Mouse (Mus musculus) left cerebral cortex, adult 2 months (tissue): ENCODE measurements at regions not wholly inside any gene's neighbourhood (a gene's known extent, or its start where the extent isn't known, plus 50 kb on each side); places are given as distances from the start of the nearest gene placed in this dataset.
A peak's percentile ranks its signal among the peaks of the same experiment; 100 is the strongest.

Experiments used
- DNase-seq, 2 experiments: peaks; one replicate each; pipeline ENCODE4 v3.0.0; 2021 to 2022; ENCODE audit warnings: low spot score in 2 of 2, mixed read lengths in 1 of 2; ENCODE audit errors: extremely low spot score in 1 of 2
- H3K27ac ChIP-seq: fragments of 200-600 bp; 2 replicates; pipeline ENCODE4 v1.8.1; 2022
- H3K4me3 ChIP-seq: fragments of 200-600 bp; 2 replicates; pipeline ENCODE4 v1.8.1; 2022
- CTCF ChIP-seq: fragments of 200-600 bp; IDR thresholded peaks from 2 replicates; pipeline ENCODE4 v1.8.1; 2022; ENCODE audit warnings: antibody characterized with exemption, mild to moderate bottlenecking, moderate library complexity
- intact Hi-C: fragments of 180-260 bp; cut with DNase I; formaldehyde crosslinking; loops from one replicate; pipeline ENCODE4 v1.15.1; 2025

GRCm38 (mm10) chr10:12107001-12107418, 762.2 kb downstream of the Utrn start:
- DNase-seq = no peak
- intact Hi-C loops = no loop called here

GRCm38 (mm10) chr10:12111720-12112119, 757.4 kb downstream of the Utrn start:
- no peak for TF ChIP-seq CTCF
- Histone ChIP-seq H3K27ac (no peak overlapping the region), H3K4me3 (no peak overlapping the region)
- intact Hi-C loops = no loop called here
- no peak for DNase-seq

More at GRCm38 (mm10) chr10:12107001-12107418, 762.2 kb downstream of the Utrn start:
- Histone ChIP-seq H3K27ac (no peak overlapping the region), H3K4me3 (no peak overlapping the region)
- TF ChIP-seq CTCF = no peak

- Histone ChIP-seq H3K27ac (no peak overlapping the region), H3K4me3 (no peak overlapping the region)
- DNase-seq = no peak
- intact Hi-C loops = no loop called here
- TF ChIP-seq CTCF = no peak
These were observed 753.4 kb downstream of the Utrn start for GRCm38 (mm10) chr10:12115767-12116166.

- no peak overlapping the region for H3K4me3 ChIP-seq
- TF ChIP-seq CTCF = no peak
- intact Hi-C loops = no loop called here
- DNase-seq = peak; percentile 12 to 25
- H3K27ac ChIP-seq = peak overlapping the region; percentile 77
These were observed 752.4 kb downstream of the Utrn start for GRCm38 (mm10) chr10:12116662-12117303.

- no peak for DNase-seq
- H3K27ac ChIP-seq = no peak overlapping the region
- no peak for TF ChIP-seq CTCF
- no peak overlapping the region for H3K4me3 ChIP-seq
- intact Hi-C loops = no loop called here
These were observed 744.9 kb downstream of the Utrn start for GRCm38 (mm10) chr10:12124272-12124671.

- no peak for DNase-seq
- Histone ChIP-seq H3K4me3 (no peak overlapping the region), H3K27ac (no peak overlapping the region)
- TF ChIP-seq CTCF = no peak
- intact Hi-C loops = no loop called here
These were observed 739.7 kb downstream of the Utrn start for GRCm38 (mm10) chr10:12129486-12129885.

- TF ChIP-seq CTCF = no peak
- Histone ChIP-seq H3K4me3 (no peak overlapping the region), H3K27ac (no peak overlapping the region)
- intact Hi-C loops = no loop called here
- DNase-seq = no peak
These were observed 724.5 kb downstream of the Utrn start for GRCm38 (mm10) chr10:12144691-12145090.

GRCm38 (mm10) chr10:12146942-12147537, 722.1 kb downstream of the Utrn start:
- intact Hi-C loops = no loop called here
- no peak for DNase-seq
- Histone ChIP-seq H3K27ac (no peak overlapping the region), H3K4me3 (no peak overlapping the region)
- TF ChIP-seq CTCF = no peak

GRCm38 (mm10) chr10:12170243-12170642, 698.9 kb downstream of the Utrn start:
- no peak for DNase-seq
- TF ChIP-seq CTCF = no peak
- H3K27ac ChIP-seq = no peak overlapping the region
- intact Hi-C loops = no loop called here
- no peak overlapping the region for H3K4me3 ChIP-seq

GRCm38 (mm10) chr10:12174200-12174818, 694.9 kb downstream of the Utrn start:
- no peak overlapping the region for H3K4me3 ChIP-seq
- TF ChIP-seq CTCF = no peak
- intact Hi-C loops = no loop called here
- no peak overlapping the region for H3K27ac ChIP-seq
- DNase-seq = no peak

- intact Hi-C loops = no loop called here
- H3K27ac ChIP-seq = no peak overlapping the region
- H3K4me3 ChIP-seq = no peak overlapping the region
- no peak for TF ChIP-seq CTCF
- DNase-seq = no peak
These were observed 694.0 kb downstream of the Utrn start for GRCm38 (mm10) chr10:12175141-12175540.

- Histone ChIP-seq H3K27ac (no peak overlapping the region), H3K4me3 (no peak overlapping the region)
- DNase-seq = no peak
- TF ChIP-seq CTCF = no peak
- intact Hi-C loops = no loop called here
These were observed 691.7 kb downstream of the Utrn start for GRCm38 (mm10) chr10:12177482-12177881.
